ENCODE assay signal across 22 mouse cellular contexts in genomic region chr13:107577809-107578208, GRCm38 (mm10).
DNase-seq lines count a peak whose midpoint lies in the region; ATAC-seq and TF ChIP-seq lines count a peak whose summit lies in the region.
"Had no signal": no experiment of that assay in that cellular context is flagged by ENCODE, and none has a peak within 500 bp of the region (broad histone marks: within the 10 kb centered on the region; RNA-seq: fewer than 3 reads in every experiment).

No protein-coding gene starts in this region.

- no peaks in the 10 kb centered on the region for H3K79me2 ChIP-seq in MEL (ENCODE audit: control insufficient read depth, insufficient read depth, low read length, poor library complexity)

- H3K4me1 ChIP-seq in heart, embryonic 13.5 days, result peaks cover 17% of the 10 kb centered on the region
- H3K4me1 ChIP-seq in MEL (ENCODE audit: control insufficient read depth in 1 of 2, insufficient read depth in 2 of 2, low read length in 2 of 2), result peaks cover 25 to 51% of the 10 kb centered on the region in 2 experiments
- H3K4me1 ChIP-seq in liver, embryonic 15.5 days (replicated peaks), result peaks cover 35% of the 10 kb centered on the region
- H3K4me1 ChIP-seq: hindbrain, embryonic 10.5 days; kidney, embryonic 15.5 days; limb, embryonic 13.5 days; midbrain, embryonic 13.5 days; neural tube, embryonic 13.5 days had no signal

- H3K36me3 ChIP-seq in heart, embryonic 13.5 days, result no peaks in the 10 kb centered on the region
- peaks cover 0 to 48% of the 10 kb centered on the region in 2 experiments; a peak in 2 of 4 replicates for H3K36me3 ChIP-seq in MEL (ENCODE audit: control insufficient read depth in 1 of 2, insufficient read depth in 2 of 2, low read length in 2 of 2)
- H3K36me3 ChIP-seq in liver, embryonic 15.5 days (replicated peaks), result no peaks in the 10 kb centered on the region
- H3K36me3 ChIP-seq: hindbrain, embryonic 10.5 days; kidney, embryonic 15.5 days; limb, embryonic 13.5 days; midbrain, embryonic 13.5 days; neural tube, embryonic 13.5 days had no signal

- DNase-seq in heart, postnatal 36 days, result no peak
- DNase-seq in MEL (ENCODE audit: low read depth, low spot score) (no peak), MN1 (ENCODE audit: low spot score) (no peak)
- DNase-seq in urinary bladder, postnatal 4 days (ENCODE audit: low spot score in 2 of 2), result no peak
- DNase-seq: adrenal gland, postnatal 14 days; cerebellum, adult 18-20 months; cerebellum, postnatal 36 days; gastrocnemius, postnatal 14 days; right cerebral cortex, adult 18-20 months; thymus, postnatal 14 days had no signal

- no peak overlapping the region for H3K27ac ChIP-seq in heart, embryonic 13.5 days (replicated peaks)
- peak overlapping the region; percentile 94 for H3K27ac ChIP-seq in MEL (ENCODE audit: control insufficient read depth, low read depth, low read length)
- peak overlapping the region; percentile 75 for H3K27ac ChIP-seq in liver, embryonic 15.5 days (replicated peaks)
- H3K27ac ChIP-seq: forebrain, embryonic 13.5 days; hindbrain, embryonic 10.5 days; hindbrain, postnatal 0 days; kidney, embryonic 15.5 days; limb, embryonic 13.5 days; midbrain, embryonic 13.5 days; neural tube, embryonic 13.5 days had no signal

- H3K9ac ChIP-seq in heart, embryonic 13.5 days, result no peak overlapping the region
- H3K9ac ChIP-seq in MEL (ENCODE audit: control insufficient read depth, low read depth, low read length, poor library complexity, severe bottlenecking), result peak overlapping the region; percentile 15
- no peak overlapping the region for H3K9ac ChIP-seq in liver, embryonic 15.5 days
- H3K9ac ChIP-seq: forebrain, embryonic 13.5 days; kidney, embryonic 15.5 days; limb, embryonic 13.5 days; midbrain, embryonic 13.5 days; neural tube, embryonic 13.5 days had no signal

- no peaks in the 10 kb centered on the region for H3K27me3 ChIP-seq in heart, embryonic 13.5 days (replicated peaks)
- no peaks in the 10 kb centered on the region for H3K27me3 ChIP-seq in MEL (ENCODE audit: control insufficient read depth in 1 of 2, insufficient read depth in 2 of 2, low read length in 2 of 2)
- no peaks in the 10 kb centered on the region for H3K27me3 ChIP-seq in liver, embryonic 15.5 days
- H3K27me3 ChIP-seq: forebrain, embryonic 13.5 days; kidney, embryonic 15.5 days; limb, embryonic 13.5 days; midbrain, embryonic 13.5 days; neural tube, embryonic 13.5 days had no signal

- peak overlapping the region; percentile 27; the same call in 1 of the 2 replicates for H3K4me2 ChIP-seq in heart, embryonic 13.5 days
- H3K4me2 ChIP-seq in liver, embryonic 15.5 days, result peak overlapping the region; percentile 56
- H3K4me2 ChIP-seq: forebrain, embryonic 13.5 days; kidney, embryonic 15.5 days; limb, embryonic 13.5 days; midbrain, embryonic 13.5 days; neural tube, embryonic 13.5 days had no signal

- no peak for ATAC-seq in heart, embryonic 13.5 days (ENCODE audit: extremely low read depth, insufficient number of reproducible peaks, low FRiP score, low TSS enrichment)
- peak; percentile 67 for ATAC-seq in common myeloid progenitor, adult 5-6 weeks (replicated peaks; ENCODE audit: low read depth, poor library complexity, severe bottlenecking)
- peak; percentile 89 for ATAC-seq in liver, embryonic 15.5 days (ENCODE audit: insufficient read depth)
- ATAC-seq: activated CD4-positive, CD25-positive, alpha-beta regulatory T cell, adult 4 months; forebrain, embryonic 13.5 days; hindbrain, postnatal 0 days; intestine, postnatal 0 days; midbrain, embryonic 13.5 days had no signal

- no peak overlapping the region for H3K4me3 ChIP-seq in heart, embryonic 13.5 days
- H3K4me3 ChIP-seq in MEL (ENCODE audit: control insufficient read depth in 1 of 2, insufficient read depth in 1 of 2, low read depth in 2 of 2, low read length in 2 of 2), result peak overlapping the region; percentile 13 to 28
- no peak overlapping the region; the same call in 1 of the 2 replicates for H3K4me3 ChIP-seq in liver, embryonic 15.5 days (replicated peaks)
- H3K4me3 ChIP-seq: forebrain, embryonic 13.5 days; hindbrain, embryonic 10.5 days; kidney, embryonic 15.5 days; limb, embryonic 13.5 days; midbrain, embryonic 13.5 days; neural tube, embryonic 13.5 days had no signal

- TF ChIP-seq RAD21 in MEL (IDR thresholded peaks at IDR 0.05; ENCODE audit: low read depth, low read length), result no peak

- intact Hi-C loops in heart, postnatal 36 days (cut with DNase I), result no loop called here

- no peak for TF ChIP-seq CTCF in MEL (IDR thresholded peaks at IDR 0.05 in 2 of 3, conservative IDR thresholded peaks at IDR 0.05 in 1 of 3; ENCODE audit: control insufficient read depth in 1 of 3, insufficient read depth in 1 of 3, low read depth in 2 of 3, low read length in 3 of 3, poor library complexity in 1 of 3, severe bottlenecking in 1 of 3)

- H3K9me3 ChIP-seq in heart, embryonic 13.5 days, result no peaks in the 10 kb centered on the region
- no peaks in the 10 kb centered on the region for H3K9me3 ChIP-seq in MEL (replicated peaks; ENCODE audit: insufficient read depth, low read length)
- no peaks in the 10 kb centered on the region for H3K9me3 ChIP-seq in liver, embryonic 15.5 days (replicated peaks)
- H3K9me3 ChIP-seq: forebrain, embryonic 13.5 days; hindbrain, embryonic 10.5 days; kidney, embryonic 15.5 days; limb, embryonic 13.5 days; midbrain, embryonic 13.5 days; neural tube, embryonic 13.5 days had no signal

- TF ChIP-seq POLR2A in MEL (IDR thresholded peaks at IDR 0.05; ENCODE audit: control insufficient read depth in 1 of 2, insufficient read depth in 1 of 2, low read depth in 1 of 2, low read length in 2 of 2, poor library complexity in 1 of 2), result peak in 1 of 2 experiments; percentile 28; a peak in 1 of 4 replicates

- TF ChIP-seq EP300 in MEL (IDR thresholded peaks at IDR 0.05; ENCODE audit: low read depth in 1 of 2, low read length in 2 of 2), result no peak; a peak in 1 of 4 replicates

- WGBS in heart, embryonic 13.5 days, result 50% methylated on average over 8 of the region's 8 CpGs
- WGBS in liver, embryonic 15.5 days (ENCODE audit: insufficient replicate concordance), result 34% methylated on average over 8 of the region's 8 CpGs

TF ChIP-seq in MEL, 35 proteins besides CTCF, POLR2A, EP300 and RAD21:
- TF ChIP-seq SIN3A (IDR thresholded peaks at IDR 0.05; ENCODE audit: low read length) (no peak), TCF12 (IDR thresholded peaks at IDR 0.05; ENCODE audit: low read depth, low read length) (peak; percentile 75; the same call in 1 of the 2 replicates), CHD2 (IDR thresholded peaks at IDR 0.05; ENCODE audit: low read length) (0 out of 2 replicates have a peak, but pooled peaks have one; percentile 40), TAL1 (IDR thresholded peaks at IDR 0.05; ENCODE audit: low read length) (no peak), GATA1 (IDR thresholded peaks at IDR 0.05; ENCODE audit: low read depth, low read length) (peak; percentile 65; the same call in 1 of the 2 replicates), POLR2AphosphoS5 (IDR thresholded peaks at IDR 0.05; ENCODE audit: borderline replicate concordance, low read depth, low read length) (0 out of 2 replicates have a peak, but pooled peaks have one; percentile 5)

Comparison
In these comparisons a context has a peak if more than half of its experiments do, and no peak if none do; other contexts are left out.
1. H3K4me3 ChIP-seq: peak in MEL (2 of 2); none in heart, embryonic 13.5 days (single experiment) and liver, embryonic 15.5 days (single experiment).